Mouse (Mus musculus) G1E (cell line): ENCODE measurements around the gene Iqub.

Experiments used
- CTCF ChIP-seq: IDR thresholded peaks from 2 replicates; pipeline ENCODE4 v1.5.1; 2012; ENCODE audit warnings: low read depth, low read length, inconsistent platforms, mixed read lengths
- GATA2 ChIP-seq: IDR thresholded peaks from 2 replicates; pipeline ENCODE4 v1.6.1; 2012; ENCODE audit warnings: low read depth, low read length, inconsistent platforms, borderline replicate concordance
- TAL1 ChIP-seq: conservative IDR thresholded peaks from 2 replicates; pipeline ENCODE4 v1.6.1; 2012; ENCODE audit warnings: low read depth, low read length, inconsistent platforms, mixed read lengths

- no peak for TF ChIP-seq CTCF
- no peak for TF ChIP-seq GATA2
- TF ChIP-seq TAL1, result no peak
Measured at GRCm38 (mm10) chr6:24527155-24528063, 12.5 kb upstream of the Iqub start, which contains the start of gene Ndufa5.
